Mouse (Mus musculus) liver, embryonic 14.5 days (tissue): ENCODE results near the gene Dbh. TPM values are rescaled to one million over a fixed set of nuclear protein-coding genes. Genes with fewer than 3 reads are reported as not detected.

ENCODE experiments used
- ATAC-seq: fragments of 200-750 bp; cut with Nextera tagmentation; 2 replicates; pipeline ENCODE4 v1.8.0; 2017; ENCODE audit warnings: moderate number of reproducible peaks, mild to moderate bottlenecking, moderate library complexity; ENCODE audit not compliant: insufficient read depth
- DNase-seq, 3 experiments: peaks; one replicate each; pipeline ENCODE4 v3.0.0-alpha.2; 2012 to 2013; ENCODE audit warnings: low read depth in 3 of 3, low spot score in 3 of 3
- H3K27ac ChIP-seq: fragments of 300-500 bp; sonication (generic); 2 replicates; pipeline ENCODE4 v1.5.1; 2014; ENCODE audit warnings: moderate library complexity, mild to moderate bottlenecking, control low read depth, inconsistent platforms
- H3K27me3 ChIP-seq: fragments of 300-500 bp; sonication (generic); 2 replicates; pipeline ENCODE4 v1.6.1; 2014; ENCODE audit warnings: mild to moderate bottlenecking, low read length, moderate library complexity; ENCODE audit not compliant: control insufficient read depth, insufficient read depth
- H3K36me3 ChIP-seq: fragments of 300-500 bp; sonication (generic); replicated peaks from 2 replicates; pipeline ENCODE4 v1.6.1; 2014; ENCODE audit warnings: low read depth; ENCODE audit not compliant: control insufficient read depth, insufficient read depth
- H3K4me1 ChIP-seq, 2 experiments: fragments of 200-500 bp in 1 of 2; fragments of 300-500 bp in 1 of 2; sonication (generic) in 1 of 2; replicated peaks; 2 replicates each; pipeline ENCODE4 v1.6.1; 2012 to 2014; ENCODE audit warnings: antibody characterized with exemption in 1 of 2, inconsistent platforms in 1 of 2, low read length in 1 of 2; ENCODE audit not compliant: control insufficient read depth in 2 of 2, insufficient read depth in 2 of 2
- H3K4me2 ChIP-seq: fragments of 300-500 bp; sonication (generic); 2 replicates; pipeline ENCODE4 v1.6.1; 2014; ENCODE audit warnings: low read depth, mild to moderate bottlenecking, control low read depth, moderate library complexity
- H3K4me3 ChIP-seq, 2 experiments: fragments of 200-500 bp in 1 of 2; fragments of 300-500 bp in 1 of 2; sonication (generic) in 1 of 2; 2 replicates each; pipeline ENCODE4 v1.5.1; 2012 to 2014; ENCODE audit warnings: low read depth in 2 of 2, low read length in 2 of 2, mild to moderate bottlenecking in 2 of 2, control low read depth in 1 of 2, inconsistent platforms in 1 of 2, moderate library complexity in 1 of 2; ENCODE audit not compliant: insufficient read depth in 1 of 2
- H3K9ac ChIP-seq: fragments of 300-500 bp; sonication (generic); replicated peaks from 2 replicates; pipeline ENCODE4 v1.6.1; 2014; ENCODE audit warnings: mild to moderate bottlenecking, control low read depth, moderate library complexity
- H3K9me3 ChIP-seq: fragments of 300-500 bp; sonication (generic); 2 replicates; pipeline ENCODE4 v1.6.1; 2016; ENCODE audit warnings: low read length, mixed read lengths; ENCODE audit not compliant: control insufficient read depth
- CTCF ChIP-seq: IDR thresholded peaks from 2 replicates; pipeline ENCODE4 v1.5.1; 2016; ENCODE audit warnings: antibody characterized with exemption, low read depth, control low read depth
- EP300 ChIP-seq: IDR thresholded peaks from 2 replicates; pipeline ENCODE4 v1.6.1; 2016; ENCODE audit warnings: antibody characterized with exemption, low read depth
- WGBS: fragments of 180-500 bp; shearing (Covaris S2); extraction: QIAGEN DNeasy Blood & Tissue Kit; methylation state at CpG from one replicate; pipeline ENCODE4 v1.1.7; 2014; ENCODE audit not compliant: insufficient replicate concordance; 5-methylcytosine and 5-hydroxymethylcytosine counted together
- polyA plus RNA-seq, 2 experiments: library from polyadenylated mRNA; depleted of rRNA in 1 of 2; stranded (reverse) in 1 of 2; unstranded in 1 of 2; fragments of >200 nt; fragmentation: Nextera tagmentation in 1 of 2; extraction: Ambion mirVana in 1 of 2; gene quantifications; 2 replicates each; pipeline versions ENCODE4 v1.2.1 to v1.2.3; 2012 to 2014

Dbh gene
- polyA plus RNA-seq, 2 experiments, result not detected

DNA sequence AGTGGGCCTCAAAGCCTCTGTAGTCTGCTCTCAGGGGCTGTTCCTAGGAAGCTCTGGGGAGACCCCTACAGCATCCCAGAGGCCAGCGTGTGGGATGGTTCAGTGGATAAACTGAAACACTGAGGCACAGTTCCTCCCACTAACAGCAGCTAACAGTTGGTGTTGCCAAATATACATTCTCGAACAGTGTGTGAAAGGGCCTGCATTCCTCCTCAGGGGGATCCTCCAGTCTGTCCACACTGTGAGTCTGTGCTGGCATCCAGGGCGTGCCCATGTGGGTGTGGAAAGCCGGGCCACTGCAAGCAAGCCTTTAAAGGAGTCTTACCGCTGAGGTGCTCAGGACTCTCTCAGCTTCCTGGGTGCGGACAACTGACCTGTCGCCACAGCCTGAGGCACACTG is 61.5 kb downstream of the Dbh start:
- ATAC-seq (no peak), DNase-seq (no peak)
- TF ChIP-seq CTCF (no peak), EP300 (no peak)
- no peaks in the 10 kb centered on the region for H3K36me3 ChIP-seq
- no peaks in the 10 kb centered on the region for H3K4me1 ChIP-seq
- 66% methylated on average over 7 of the region's 7 CpGs for WGBS
- H3K4me2 ChIP-seq, result no peak overlapping the region
- no peak overlapping the region for H3K4me3 ChIP-seq
- H3K9me3 ChIP-seq, result no peaks in the 10 kb centered on the region
- H3K27ac ChIP-seq, result no peak overlapping the region
- no peaks in the 10 kb centered on the region for H3K27me3 ChIP-seq
- H3K9ac ChIP-seq, result no peak overlapping the region

DNA sequence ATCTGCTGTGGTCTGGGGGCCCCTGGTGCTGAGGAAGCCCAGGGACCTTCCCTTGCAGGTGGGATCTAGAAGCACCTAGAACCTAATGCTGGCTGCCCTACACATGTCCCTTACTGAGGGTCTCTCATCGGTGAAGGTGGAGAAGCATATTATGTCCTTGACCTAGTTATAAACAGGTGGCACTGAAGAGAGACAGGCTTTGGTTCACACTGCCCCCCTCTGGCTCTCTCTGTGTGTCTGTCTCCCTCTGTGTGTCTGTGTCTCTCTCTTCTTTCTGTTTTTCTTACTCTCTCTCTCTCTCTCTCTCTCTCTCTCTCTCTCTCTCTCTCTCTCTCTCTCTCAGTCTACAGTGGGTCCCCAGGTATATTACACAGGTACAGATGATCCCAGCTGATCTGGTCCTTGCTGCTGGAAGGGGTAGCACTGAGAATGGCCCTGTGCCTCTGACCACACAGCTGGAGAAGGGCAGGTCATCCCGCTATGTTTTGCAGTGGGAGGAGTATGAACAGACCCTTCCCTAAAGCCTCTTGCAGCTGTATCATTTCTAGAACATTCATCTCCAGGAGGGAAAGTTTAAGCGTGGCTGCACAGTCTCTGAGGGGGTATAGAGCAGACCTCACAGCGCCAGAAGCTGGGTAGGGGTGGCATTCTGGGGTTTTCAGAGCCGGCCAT is 63.9 kb downstream of the Dbh start:
- WGBS, result 53% methylated on average over 5 of the region's 5 CpGs
- peaks cover 0 to 9% of the 10 kb centered on the region in 2 experiments; a peak in 2 of 4 replicates for H3K4me1 ChIP-seq
- no peaks in the 10 kb centered on the region for H3K27me3 ChIP-seq
- ATAC-seq (no peak), DNase-seq (no peak)
- H3K4me2 ChIP-seq, result no peak overlapping the region
- H3K9me3 ChIP-seq, result no peaks in the 10 kb centered on the region
- no peak overlapping the region for H3K9ac ChIP-seq
- TF ChIP-seq EP300 (no peak), CTCF (no peak)
- H3K27ac ChIP-seq, result no peak overlapping the region
- no peak overlapping the region for H3K4me3 ChIP-seq
- H3K36me3 ChIP-seq, result no peaks in the 10 kb centered on the region

DNA sequence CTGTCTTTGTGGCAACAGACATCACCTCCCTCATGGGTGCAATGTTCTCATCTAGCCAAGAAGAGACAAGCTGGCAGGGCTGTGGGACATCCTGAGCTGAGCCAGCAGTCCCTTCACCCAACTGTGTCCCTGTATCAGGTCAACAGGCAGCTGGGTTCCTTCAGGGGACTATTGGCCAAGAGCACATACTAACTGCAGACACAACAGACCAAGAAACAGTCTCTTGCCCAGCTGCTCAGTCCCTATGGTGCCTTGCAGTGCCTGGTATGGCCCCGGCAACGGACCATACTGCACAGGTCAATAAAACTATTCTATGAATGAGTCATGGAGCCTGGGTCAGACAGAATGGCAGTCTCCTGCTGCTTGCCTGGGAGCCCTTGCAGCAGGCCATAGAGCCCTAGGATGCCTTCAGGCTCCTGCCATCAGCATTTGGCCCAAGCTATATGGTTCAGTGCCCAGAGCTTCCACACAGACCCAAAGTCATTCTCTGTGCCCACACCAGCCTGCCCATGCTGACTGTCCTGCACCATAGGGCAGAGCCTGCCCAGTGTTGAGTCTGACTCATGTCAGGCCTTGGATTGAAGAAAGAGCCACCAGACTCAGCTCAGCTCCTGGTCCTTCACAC is 64.6 kb downstream of the Dbh start:
- Histone ChIP-seq H3K36me3 (no peaks in the 10 kb centered on the region), H3K9ac (no peak overlapping the region), H3K27ac (no peak overlapping the region), H3K4me1 (peaks cover 0 to 9% of the 10 kb centered on the region in 2 experiments; a peak in 2 of 4 replicates), H3K9me3 (no peaks in the 10 kb centered on the region), H3K4me2 (no peak overlapping the region), H3K4me3 (no peak overlapping the region), H3K27me3 (no peaks in the 10 kb centered on the region)
- TF ChIP-seq CTCF, result no peak
- TF ChIP-seq EP300, result no peak
- WGBS, result 63% methylated on average over 2 of the region's 2 CpGs
- DNase-seq, result no peak
- ATAC-seq, result no peak

DNA sequence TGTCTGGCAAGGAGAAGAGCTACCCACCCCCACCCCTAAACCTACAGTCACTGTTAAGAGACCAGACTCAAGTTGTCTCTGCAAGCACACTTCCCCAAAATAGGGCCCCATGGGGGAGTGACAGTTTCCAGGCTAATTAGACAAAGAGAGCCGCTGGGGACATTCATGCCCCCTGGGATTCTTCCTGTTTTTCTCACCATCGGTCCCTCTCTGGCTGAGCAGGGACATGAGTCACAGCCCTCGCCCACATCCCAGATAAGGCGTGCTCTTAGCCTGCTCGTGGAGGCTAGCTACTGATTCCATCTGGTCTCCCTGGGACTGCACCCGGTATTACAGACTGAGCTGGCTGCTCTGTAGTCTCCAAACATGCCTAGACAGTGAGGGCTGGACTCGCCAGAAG is 67.3 kb downstream of the Dbh start:
- Histone ChIP-seq H3K9me3 (no peaks in the 10 kb centered on the region), H3K36me3 (no peaks in the 10 kb centered on the region), H3K27me3 (no peaks in the 10 kb centered on the region), H3K4me1 (peaks cover 0 to 9% of the 10 kb centered on the region in 2 experiments; a peak in 2 of 4 replicates), H3K9ac (no peak overlapping the region), H3K4me2 (no peak overlapping the region), H3K4me3 (no peak overlapping the region), H3K27ac (no peak overlapping the region)
- peak in 1 of 3 experiments; percentile 47 for DNase-seq
- no peak for TF ChIP-seq EP300
- no peak for TF ChIP-seq CTCF
- no peak for ATAC-seq
- WGBS, result 8% methylated on average over 7 of the region's 7 CpGs

Other genes with a start within 250 kb of the Dbh start
- 21.0 and 27.2 TPM in 2 replicates for gene Surf2, start 248.9 kb upstream of the Dbh start, polyA plus RNA-seq (2012; rRNA removed)
- 20.0 and 21.7 TPM in 2 replicates for gene Surf2, start 248.9 kb upstream of the Dbh start, polyA plus RNA-seq (2014; fragmentation: Nextera tagmentation; extraction: Ambion mirVana)
- 23.1 and 25.8 TPM in 2 replicates for gene Surf1, start 248.7 kb upstream of the Dbh start, polyA plus RNA-seq (2012; rRNA removed)
- 31.7 and 33.9 TPM in 2 replicates for gene Surf1, start 248.7 kb upstream of the Dbh start, polyA plus RNA-seq (2014; fragmentation: Nextera tagmentation; extraction: Ambion mirVana)
- 46.5 and 53.4 TPM in 2 replicates for gene Surf4, start 231.3 kb upstream of the Dbh start, polyA plus RNA-seq (2012; rRNA removed)
- 80.3 and 83.1 TPM in 2 replicates for gene Surf4, start 231.3 kb upstream of the Dbh start, polyA plus RNA-seq (2014; fragmentation: Nextera tagmentation; extraction: Ambion mirVana)
- gene Stkld1, start 231.2 kb upstream of the Dbh start, polyA plus RNA-seq (2012; rRNA removed), result 0.03 and 0.07 TPM in 2 replicates
- gene Stkld1, start 231.2 kb upstream of the Dbh start, polyA plus RNA-seq (2014; fragmentation: Nextera tagmentation; extraction: Ambion mirVana), result 0.10 TPM in 1 of 2 replicates, not detected in the other
- 14.8 and 18.6 TPM in 2 replicates for gene Rexo4, start 200.8 kb upstream of the Dbh start, polyA plus RNA-seq (2012; rRNA removed)
- 18.0 and 20.1 TPM in 2 replicates for gene Rexo4, start 200.8 kb upstream of the Dbh start, polyA plus RNA-seq (2014; fragmentation: Nextera tagmentation; extraction: Ambion mirVana)
- 1.3 and 1.8 TPM in 2 replicates for gene Adamts13, start 191.8 kb upstream of the Dbh start, polyA plus RNA-seq (2012; rRNA removed)
- 0.89 and 0.91 TPM in 2 replicates for gene Adamts13, start 191.8 kb upstream of the Dbh start, polyA plus RNA-seq (2014; fragmentation: Nextera tagmentation; extraction: Ambion mirVana)
- gene Cacfd1, start 155.3 kb upstream of the Dbh start, polyA plus RNA-seq (2012; rRNA removed), result 11.0 and 11.8 TPM in 2 replicates
- 8.8 TPM in 2 replicates for gene Cacfd1, start 155.3 kb upstream of the Dbh start, polyA plus RNA-seq (2014; fragmentation: Nextera tagmentation; extraction: Ambion mirVana)
- 0.12 and 0.17 TPM in 2 replicates for gene Slc2a6, start 137.2 kb upstream of the Dbh start, polyA plus RNA-seq (2012; rRNA removed)
- 0.20 TPM in 1 of 2 replicates, not detected in the other for gene Slc2a6, start 137.2 kb upstream of the Dbh start, polyA plus RNA-seq (2014; fragmentation: Nextera tagmentation; extraction: Ambion mirVana)
- 0.03 TPM in 1 of 2 replicates, not detected in the other for gene Mymk, start 93.1 kb upstream of the Dbh start, polyA plus RNA-seq (2012; rRNA removed)
- gene Mymk, start 93.1 kb upstream of the Dbh start, polyA plus RNA-seq (2014; fragmentation: Nextera tagmentation; extraction: Ambion mirVana), result not detected in 2 replicates
- gene Adamtsl2, start 85.9 kb upstream of the Dbh start, polyA plus RNA-seq (2012; rRNA removed), result 0.31 and 0.47 TPM in 2 replicates
- 0.25 and 0.53 TPM in 2 replicates for gene Adamtsl2, start 85.9 kb upstream of the Dbh start, polyA plus RNA-seq (2014; fragmentation: Nextera tagmentation; extraction: Ambion mirVana)
- 0.01 and 0.04 TPM in 2 replicates for gene Fam163b, start 22.7 kb upstream of the Dbh start, polyA plus RNA-seq (2012; rRNA removed)
- gene Fam163b, start 22.7 kb upstream of the Dbh start, polyA plus RNA-seq (2014; fragmentation: Nextera tagmentation; extraction: Ambion mirVana), result not detected in 2 replicates
- gene Sardh, start 83.1 kb downstream of the Dbh start, polyA plus RNA-seq (2012; rRNA removed), result 18.1 and 21.9 TPM in 2 replicates
- gene Sardh, start 83.1 kb downstream of the Dbh start, polyA plus RNA-seq (2014; fragmentation: Nextera tagmentation; extraction: Ambion mirVana), result 25.9 and 34.9 TPM in 2 replicates